Mouse (Mus musculus): ENCODE data around the gene Nkx2-1. TPM values are rescaled to one million over a fixed set of nuclear protein-coding genes. Genes with fewer than 3 reads are reported as not detected.
A peak's percentile ranks its signal among the peaks of the same experiment; 100 is the strongest.

Nkx2-1 gene
- polyA plus RNA-seq (2015; fragmentation: Nextera tagmentation; extraction: Ambion mirVana): not detected in 2 replicates

DNA sequence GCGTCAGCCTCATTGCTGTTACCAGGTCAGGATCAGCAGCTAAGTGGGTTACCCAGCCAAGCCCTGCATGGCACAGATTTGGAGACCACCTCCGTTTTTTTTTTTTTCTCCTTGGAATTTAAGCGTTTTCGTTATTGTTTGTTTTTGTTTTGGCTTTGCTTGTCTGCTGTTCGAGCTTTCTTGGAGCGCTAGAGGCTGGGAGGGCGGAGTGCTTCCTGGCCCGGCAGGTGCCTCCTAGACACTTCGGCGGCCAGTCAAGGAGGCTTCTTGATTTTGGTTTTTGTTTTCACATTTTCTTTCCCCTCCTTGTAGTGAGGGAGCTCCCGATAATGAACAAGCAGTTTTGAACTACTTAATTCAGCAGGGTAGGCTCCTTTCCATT lies at the start of gene Nkx2-1:
Nkx2-1 (minus strand) TSS at position 25 of the 382 bp plus-strand sequence.
- no peak for ATAC-seq (replicated peaks; ENCODE audit: low FRiP score)
- H3K4me1 ChIP-seq: peaks cover 39% of the 10 kb centered on the region
- H3K4me2 ChIP-seq: 0 out of 2 replicates have a peak within 1 kb of the TSS, but pooled peaks have one; percentile 8
- peak within 1 kb of the TSS; percentile 10; the same call in 1 of the 2 replicates for H3K4me3 ChIP-seq (replicated peaks)
- 2% methylated on average over 11 of the region's 11 CpGs for WGBS
- H3K36me3 ChIP-seq: no peaks in the 10 kb centered on the region
- no peak within 1 kb of the TSS for H3K9ac ChIP-seq
- no peaks in the 10 kb centered on the region for H3K9me3 ChIP-seq (replicated peaks)
- H3K27me3 ChIP-seq: peaks cover 98% of the 10 kb centered on the region
- no peak within 1 kb of the TSS for H3K27ac ChIP-seq

DNA sequence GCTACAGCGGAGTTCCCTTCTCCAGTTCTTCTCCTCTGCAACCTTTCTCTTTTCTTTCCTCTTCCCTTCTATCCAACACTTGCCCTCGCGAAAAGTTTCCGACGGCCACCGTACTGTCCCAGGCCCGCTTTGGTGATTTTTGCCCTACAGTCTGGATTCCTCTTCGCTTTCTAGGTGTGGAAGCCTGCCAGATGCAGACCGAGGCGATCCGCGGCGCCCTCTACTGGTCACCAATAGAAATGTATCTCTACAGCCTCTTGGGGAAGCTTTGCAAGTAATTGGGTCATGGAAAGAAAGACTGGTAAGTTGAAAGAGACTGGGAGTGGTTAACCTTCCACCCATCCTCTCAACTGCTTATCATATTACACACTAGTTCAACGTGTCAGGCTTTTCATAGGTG lies 4.4 kb upstream of the Nkx2-1 start:
- no peaks in the 10 kb centered on the region for H3K9me3 ChIP-seq (replicated peaks)
- no peak overlapping the region for H3K4me3 ChIP-seq (replicated peaks)
- under 1% methylated on average over 14 of the region's 14 CpGs for WGBS
- H3K27ac ChIP-seq: no peak overlapping the region
- 0 out of 2 replicates have a peak, but pooled peaks have one; percentile 33 for ATAC-seq (replicated peaks; ENCODE audit: low FRiP score)
- H3K9ac ChIP-seq: no peak overlapping the region
- no peaks in the 10 kb centered on the region for H3K36me3 ChIP-seq
- peaks cover 10% of the 10 kb centered on the region for H3K4me1 ChIP-seq
- peak overlapping the region; percentile 24 for H3K4me2 ChIP-seq
- H3K27me3 ChIP-seq: peaks cover 88% of the 10 kb centered on the region

DNA sequence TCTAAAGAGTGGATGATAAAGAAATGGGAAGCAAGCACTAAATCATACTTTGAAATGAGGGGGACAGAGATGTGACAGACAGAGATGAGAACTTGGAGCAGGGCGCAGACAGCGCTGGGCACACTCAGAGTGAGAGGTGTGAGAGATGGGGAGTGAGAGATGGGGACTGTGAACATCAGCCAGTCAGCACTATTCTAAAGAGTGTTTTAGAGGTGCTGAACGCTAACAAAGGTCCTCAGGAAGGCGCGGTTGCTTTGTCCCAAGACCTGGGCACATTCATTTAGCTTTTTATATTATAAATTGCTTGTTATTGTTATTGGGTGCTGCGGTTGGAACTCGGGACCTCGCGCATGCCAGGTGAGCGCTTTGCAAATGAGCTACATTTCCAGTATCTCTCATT lies 3.9 kb upstream of the Nkx2-1 start:
- no peak overlapping the region for H3K27ac ChIP-seq
- no peaks in the 10 kb centered on the region for H3K36me3 ChIP-seq
- ATAC-seq (replicated peaks; ENCODE audit: low FRiP score): no peak
- H3K9ac ChIP-seq: no peak overlapping the region
- peaks cover 15% of the 10 kb centered on the region for H3K4me1 ChIP-seq
- WGBS: 2% methylated on average over 10 of the region's 10 CpGs
- H3K9me3 ChIP-seq (replicated peaks): no peaks in the 10 kb centered on the region
- peaks cover 93% of the 10 kb centered on the region for H3K27me3 ChIP-seq
- H3K4me3 ChIP-seq (replicated peaks): no peak overlapping the region
- H3K4me2 ChIP-seq: peak overlapping the region; percentile 24; the same call in 1 of the 2 replicates

DNA sequence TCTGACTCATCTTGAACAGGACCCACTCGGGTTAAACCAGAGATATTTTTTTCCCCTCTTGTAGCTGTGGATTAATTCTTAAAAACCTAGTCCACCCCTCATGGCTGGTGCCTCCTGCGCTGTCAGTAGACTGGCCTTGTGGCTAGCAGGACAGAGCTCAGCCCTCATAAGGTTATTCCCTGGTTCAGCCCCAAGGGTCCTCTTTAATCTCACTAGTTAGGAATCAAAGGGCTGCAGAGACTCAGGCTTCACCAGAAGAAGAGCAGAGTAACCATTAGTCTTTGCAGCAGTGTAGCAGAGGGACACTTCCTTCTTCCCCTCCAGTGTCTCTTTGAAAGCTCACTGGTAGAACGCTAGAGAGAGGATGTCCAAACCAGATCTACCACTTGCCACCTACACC lies 1.9 kb upstream of the Nkx2-1 start:
- Histone ChIP-seq H3K9ac (no peak overlapping the region), H3K4me2 (no peak overlapping the region)

DNA sequence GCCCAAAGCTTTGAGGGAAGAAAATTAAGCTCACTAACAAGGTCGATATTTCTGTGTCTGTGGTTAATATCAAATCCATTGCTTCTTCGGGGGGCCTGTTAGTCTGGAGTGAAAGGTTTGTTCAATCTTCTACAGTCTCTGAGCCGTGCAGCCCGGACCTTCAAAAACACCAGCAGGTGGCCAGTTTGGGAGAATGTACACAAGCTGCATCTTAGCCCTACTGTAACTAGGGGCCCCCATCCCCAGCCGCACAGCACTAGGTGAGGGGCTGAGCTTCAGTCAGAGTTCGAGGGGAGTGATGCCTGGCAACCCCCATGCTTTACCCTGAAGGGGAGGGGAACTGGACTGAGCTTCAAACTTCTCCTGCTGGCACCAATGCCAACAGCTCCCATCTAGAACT lies 1.2 kb upstream of the Nkx2-1 start:
- ATAC-seq (replicated peaks; ENCODE audit: low FRiP score): no peak
- Histone ChIP-seq H3K4me3 (replicated peaks) (no peak overlapping the region), H3K27ac (no peak overlapping the region), H3K4me1 (peaks cover 37% of the 10 kb centered on the region), H3K9me3 (replicated peaks) (no peaks in the 10 kb centered on the region), H3K36me3 (no peaks in the 10 kb centered on the region), H3K9ac (no peak overlapping the region), H3K4me2 (no peak overlapping the region), H3K27me3 (peaks cover 99% of the 10 kb centered on the region)
- WGBS: 2% methylated on average over 6 of the region's 6 CpGs

More for the DNA sequence above, 1.9 kb upstream of the Nkx2-1 start:
- H3K27me3 ChIP-seq: peaks cover 97% of the 10 kb centered on the region
- H3K9me3 ChIP-seq (replicated peaks): no peaks in the 10 kb centered on the region
- 2% methylated on average over 3 of the region's 3 CpGs for WGBS
- H3K27ac ChIP-seq: no peak overlapping the region
- H3K4me3 ChIP-seq (replicated peaks): no peak overlapping the region
- peaks cover 30% of the 10 kb centered on the region for H3K4me1 ChIP-seq
- ATAC-seq (replicated peaks; ENCODE audit: low FRiP score): no peak
- no peaks in the 10 kb centered on the region for H3K36me3 ChIP-seq

DNA sequence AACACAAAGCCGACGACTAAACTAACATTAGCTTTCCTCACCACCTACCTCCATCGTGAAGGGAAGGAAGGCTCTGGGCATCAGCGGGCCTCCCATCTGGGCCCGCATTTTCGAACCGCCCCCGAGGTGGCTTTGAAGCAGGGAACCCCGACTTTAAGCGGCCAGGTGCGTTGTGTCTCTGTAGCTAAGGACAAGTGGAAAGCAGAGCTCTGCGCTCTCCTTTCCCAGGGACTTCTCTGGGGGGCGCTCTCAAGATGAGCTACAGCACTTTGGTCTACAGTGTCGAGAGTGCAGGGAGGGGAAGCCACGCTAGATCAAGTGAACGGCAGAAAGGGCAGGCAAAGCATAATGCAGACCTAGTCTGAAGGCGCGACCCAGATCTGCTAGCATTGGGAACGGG lies 634 bp upstream of the Nkx2-1 start:
- Histone ChIP-seq H3K27ac (no peak overlapping the region), H3K4me3 (replicated peaks) (no peak overlapping the region), H3K9me3 (replicated peaks) (no peaks in the 10 kb centered on the region), H3K9ac (no peak overlapping the region), H3K36me3 (no peaks in the 10 kb centered on the region), H3K4me1 (peaks cover 39% of the 10 kb centered on the region), H3K27me3 (peaks cover 98% of the 10 kb centered on the region), H3K4me2 (no peak overlapping the region)
- no peak for ATAC-seq (replicated peaks; ENCODE audit: low FRiP score)
- under 1% methylated on average over 19 of the region's 19 CpGs for WGBS

DNA sequence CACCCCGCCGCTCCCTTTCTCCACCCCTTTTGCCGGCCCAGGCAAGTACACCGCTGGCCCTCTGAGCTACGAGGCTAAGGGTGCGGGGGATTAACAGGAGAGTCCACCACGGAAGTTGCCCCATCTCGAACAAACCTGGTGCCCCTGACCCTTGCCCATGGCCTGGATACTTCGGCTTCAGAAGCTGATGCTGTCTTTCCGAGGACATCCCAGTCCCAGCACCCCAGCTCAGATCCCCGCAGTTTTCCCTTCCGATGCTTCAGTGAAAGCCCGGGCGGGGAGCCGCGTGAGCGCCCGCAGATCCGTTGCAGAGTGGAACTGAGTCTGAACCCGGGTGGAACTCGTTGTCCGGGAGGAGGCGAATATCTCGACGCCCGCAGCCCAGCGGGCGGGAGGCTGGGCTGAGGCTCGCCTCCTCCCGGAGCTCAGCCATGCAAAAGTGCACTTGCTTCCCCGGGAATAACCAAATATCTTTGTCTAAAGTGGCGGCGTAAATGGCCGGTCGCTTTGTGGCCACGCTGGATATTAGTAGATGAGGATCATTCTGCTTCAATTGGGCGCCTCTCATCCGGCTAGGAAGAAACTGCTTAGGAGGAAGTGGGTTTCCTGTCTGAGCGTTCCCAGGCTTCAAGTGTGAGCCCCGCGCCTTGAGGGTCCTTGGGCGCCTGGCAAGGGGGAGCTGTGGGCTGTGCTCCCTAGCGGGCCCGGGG lies 379 bp downstream of the Nkx2-1 start:
- Histone ChIP-seq H3K4me1 (peaks cover 39% of the 10 kb centered on the region), H3K9me3 (replicated peaks) (no peaks in the 10 kb centered on the region), H3K36me3 (no peaks in the 10 kb centered on the region), H3K4me2 (0 out of 2 replicates have a peak overlapping the region, but pooled peaks have one; percentile 8), H3K27me3 (peaks cover 98% of the 10 kb centered on the region), H3K9ac (no peak overlapping the region), H3K27ac (no peak overlapping the region), H3K4me3 (replicated peaks) (0 out of 2 replicates have a peak overlapping the region, but pooled peaks have one; percentile 4)
- no peak for ATAC-seq (replicated peaks; ENCODE audit: low FRiP score)
- under 1% methylated on average over 44 of the region's 44 CpGs for WGBS

DNA sequence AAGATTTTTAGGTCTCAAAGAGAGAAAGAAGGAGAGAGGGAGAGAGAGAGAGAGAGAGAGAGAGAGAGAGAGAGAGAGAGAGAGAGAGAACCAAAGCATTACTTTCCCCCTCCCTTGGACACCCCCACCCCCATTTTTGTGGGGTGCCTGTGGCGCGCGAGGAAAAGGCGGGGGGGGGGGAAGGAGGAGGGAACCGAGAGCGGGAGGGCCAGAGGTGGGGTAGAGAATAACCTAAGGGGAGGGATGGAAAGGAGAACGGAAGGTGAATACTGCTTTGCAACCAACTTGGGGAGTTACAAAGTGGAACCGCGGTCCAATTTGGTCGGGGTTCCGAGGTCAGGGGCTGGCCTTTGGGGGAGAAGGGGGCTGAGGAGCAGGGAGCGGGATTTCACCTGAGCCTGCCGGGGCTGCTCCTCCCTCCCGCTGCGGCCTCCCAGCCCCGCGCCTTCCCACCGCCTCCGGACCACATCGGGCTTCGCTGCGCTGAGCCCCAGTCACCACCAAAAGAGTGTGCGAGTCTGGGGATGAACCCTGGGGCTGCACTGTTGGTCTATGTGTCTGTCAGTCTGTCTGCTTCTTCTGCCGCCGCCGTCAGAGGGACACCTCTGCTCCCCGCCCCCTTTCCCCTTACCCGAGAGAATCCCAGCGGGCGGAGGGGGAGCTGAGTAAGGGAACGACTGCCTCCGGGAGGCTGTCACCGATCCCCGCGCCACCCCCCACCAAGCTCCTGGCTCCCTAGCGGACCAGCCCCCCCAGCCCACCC lies 1.1 kb downstream of the Nkx2-1 start:
- H3K4me3 ChIP-seq (replicated peaks): peak overlapping the region; percentile 10; the same call in 1 of the 2 replicates
- under 1% methylated on average over 35 of the region's 36 CpGs for WGBS
- H3K36me3 ChIP-seq: no peaks in the 10 kb centered on the region
- H3K27me3 ChIP-seq: peaks cover 98% of the 10 kb centered on the region
- H3K9me3 ChIP-seq (replicated peaks): no peaks in the 10 kb centered on the region
- peaks cover 36% of the 10 kb centered on the region for H3K4me1 ChIP-seq
- H3K4me2 ChIP-seq: peak overlapping the region; percentile 52; the same call in 1 of the 2 replicates
- ATAC-seq (replicated peaks; ENCODE audit: low FRiP score): no peak
- H3K9ac ChIP-seq: no peak overlapping the region
- no peak overlapping the region for H3K27ac ChIP-seq

DNA sequence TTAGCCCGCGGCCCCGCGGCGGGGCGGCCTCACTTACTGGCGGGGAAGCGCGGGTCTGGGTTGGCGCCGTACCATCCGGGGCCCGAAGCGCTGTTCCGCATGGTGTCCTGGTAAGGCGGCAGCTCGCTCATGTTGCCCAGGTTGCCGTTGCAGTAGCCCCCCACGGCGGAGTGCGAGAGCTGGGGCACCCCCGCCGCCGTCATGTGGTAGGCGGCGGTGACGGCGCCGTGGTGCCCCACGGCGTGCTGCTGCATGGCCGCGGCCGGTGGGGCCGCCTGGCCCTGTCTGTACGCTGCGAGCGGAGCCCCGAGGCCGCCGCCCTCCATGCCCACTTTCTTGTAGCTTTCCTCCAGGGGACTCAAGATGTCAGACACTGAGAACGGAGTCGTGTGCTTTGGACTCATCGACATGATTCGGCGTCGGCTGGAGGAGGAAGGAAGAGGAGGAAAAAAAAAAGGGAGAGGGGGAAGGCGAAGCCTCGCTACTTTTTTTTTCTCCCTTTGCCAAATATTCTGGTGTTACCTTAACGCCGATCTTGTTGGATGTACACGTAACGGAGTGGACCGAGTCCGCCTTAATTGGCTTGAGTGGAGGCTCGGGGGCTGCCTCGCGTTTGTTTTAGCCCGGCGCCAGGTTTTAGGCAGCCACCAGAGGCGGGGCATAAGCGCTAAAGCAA lies 1.9 kb downstream of the Nkx2-1 start:
- no peak overlapping the region for H3K9ac ChIP-seq

DNA sequence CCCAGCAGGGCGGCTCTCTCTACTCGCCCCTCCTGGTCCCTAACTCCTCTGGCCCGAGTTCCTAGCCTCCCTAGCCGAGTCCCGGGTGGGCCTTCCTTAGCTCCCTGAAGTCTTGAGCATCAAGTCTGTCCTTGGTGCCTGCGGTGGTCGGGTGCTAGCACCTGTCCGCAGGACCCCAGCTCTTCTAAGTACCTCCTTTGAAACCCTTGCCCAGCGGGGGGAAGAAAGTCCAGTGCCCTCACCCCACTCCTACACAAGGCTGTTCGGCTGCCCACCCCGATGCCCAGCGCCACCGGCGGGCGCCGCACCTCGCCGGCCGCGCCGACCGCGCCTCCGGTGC lies 2.4 kb downstream of the Nkx2-1 start:
- Histone ChIP-seq H3K4me2 (peak overlapping the region; percentile 52), H3K9ac (no peak overlapping the region), H3K27me3 (peaks cover 98% of the 10 kb centered on the region), H3K36me3 (no peaks in the 10 kb centered on the region), H3K9me3 (replicated peaks) (no peaks in the 10 kb centered on the region), H3K27ac (no peak overlapping the region), H3K4me3 (replicated peaks) (peak overlapping the region; percentile 29), H3K4me1 (peaks cover 36% of the 10 kb centered on the region)
- under 1% methylated on average over 24 of the region's 24 CpGs for WGBS
- ATAC-seq (replicated peaks; ENCODE audit: low FRiP score): no peak

More for the DNA sequence above, 1.9 kb downstream of the Nkx2-1 start:
- H3K36me3 ChIP-seq: no peaks in the 10 kb centered on the region
- WGBS: under 1% methylated on average over 62 of the region's 62 CpGs
- peak; percentile 30; the same call in 1 of the 2 replicates for ATAC-seq (replicated peaks; ENCODE audit: low FRiP score)
- peak overlapping the region; percentile 29 for H3K4me3 ChIP-seq (replicated peaks)
- H3K4me2 ChIP-seq: peak overlapping the region; percentile 52
- no peaks in the 10 kb centered on the region for H3K9me3 ChIP-seq (replicated peaks)
- H3K27ac ChIP-seq: no peak overlapping the region
- peaks cover 98% of the 10 kb centered on the region for H3K27me3 ChIP-seq
- peaks cover 36% of the 10 kb centered on the region for H3K4me1 ChIP-seq

DNA sequence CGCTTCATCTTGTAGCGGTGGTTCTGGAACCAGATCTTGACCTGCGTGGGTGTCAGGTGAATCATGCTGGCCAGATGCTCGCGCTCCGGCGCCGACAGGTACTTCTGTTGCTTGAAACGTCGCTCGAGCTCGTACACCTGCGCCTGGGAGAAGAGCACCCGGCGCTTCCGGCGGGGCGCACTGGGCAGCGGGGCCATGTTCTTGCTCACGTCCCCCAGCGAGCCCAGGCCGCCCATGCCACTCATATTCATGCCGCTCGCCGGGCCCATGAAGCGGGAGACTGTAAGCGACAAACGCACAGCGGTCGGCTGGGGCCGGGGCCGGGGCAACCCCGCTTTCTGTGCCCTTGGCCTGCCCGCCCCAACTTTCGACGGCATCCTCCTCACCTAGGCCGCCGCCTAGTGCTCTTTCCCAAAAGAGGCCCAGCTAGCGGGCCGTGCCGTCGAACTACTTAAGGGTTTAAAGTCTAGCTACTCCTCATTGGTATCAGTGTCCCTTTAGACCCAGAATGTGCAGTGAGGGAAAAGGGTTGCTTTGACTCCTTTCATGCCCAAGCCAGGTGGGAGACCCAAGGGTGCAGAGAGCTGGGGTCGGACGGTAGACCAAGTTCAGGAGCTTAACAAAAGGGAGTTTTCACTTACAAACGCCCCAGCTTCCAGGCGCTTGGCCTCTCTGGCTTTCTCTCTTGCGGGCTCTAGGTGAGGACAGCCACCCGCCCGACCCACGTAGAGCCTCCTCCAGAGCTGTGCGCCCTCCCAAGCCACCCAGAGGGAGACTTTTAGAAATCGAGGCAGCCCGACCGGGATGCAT lies 3.0 kb downstream of the Nkx2-1 start:
- 2% methylated on average over 54 of the region's 54 CpGs for WGBS
- Histone ChIP-seq H3K9ac (no peak overlapping the region), H3K27me3 (peaks cover 98% of the 10 kb centered on the region), H3K4me3 (replicated peaks) (peak overlapping the region; percentile 28; the same call in 1 of the 2 replicates), H3K9me3 (replicated peaks) (no peaks in the 10 kb centered on the region), H3K36me3 (no peaks in the 10 kb centered on the region), H3K4me2 (peak overlapping the region; percentile 46; the same call in 1 of the 2 replicates), H3K27ac (no peak overlapping the region), H3K4me1 (peaks cover 36% of the 10 kb centered on the region)
- no peak for ATAC-seq (replicated peaks; ENCODE audit: low FRiP score)

Data from kidney, embryonic 15.5 days (tissue).